Mouse (Mus musculus) hematopoietic stem cell, adult 5-6 weeks (primary cell): ENCODE measurements around the gene Sync. TPM values are rescaled to one million over a fixed set of nuclear protein-coding genes. Genes with fewer than 3 reads are reported as not detected.
A peak's percentile ranks its signal among the peaks of the same experiment; 100 is the strongest.

Experiments used
- ATAC-seq, 2 experiments: fragments of 125-278 bp in 1 of 2; replicated peaks in 1 of 2; 2 replicates each; pipeline ENCODE4 v1.8.0; 2016 to 2017; ENCODE audit warnings: inconsistent platforms in 2 of 2, mild to moderate bottlenecking in 2 of 2, moderate number of reproducible peaks in 2 of 2, low read depth in 1 of 2, moderate TSS enrichment in 1 of 2; ENCODE audit not compliant: low FRiP score in 2 of 2, poor library complexity in 2 of 2, severe bottlenecking in 2 of 2, insufficient read depth in 1 of 2, low TSS enrichment in 1 of 2
- total RNA-seq: library from RNA; stranded (forward); fragments of 172-1452, 232-1000 nt; gene quantifications from 2 replicates; pipeline ENCODE4 v1.2.3, GENCODE M21; 2017

The Sync gene
- 0.05 TPM in 1 of 2 replicates, not detected in the other for total RNA-seq

- no peak for ATAC-seq
Measured at GRCm38 (mm10) chr4:129287472-129287981, at the start of gene Sync. Gene Sync (plus strand): TSS chr4:129287617.

- no peak for ATAC-seq
Measured at GRCm38 (mm10) chr4:129237843-129238441, 49.5 kb upstream of the Sync start.

GRCm38 (mm10) chr4:129238579-129239016 lies 48.8 kb upstream of the Sync start:
- no peak for ATAC-seq

GRCm38 (mm10) chr4:129239075-129239474 lies 48.3 kb upstream of the Sync start:
- peak in 1 of 2 experiments; percentile 52; a peak in 1 of 4 replicates for ATAC-seq

GRCm38 (mm10) chr4:129241898-129242297 lies 45.5 kb upstream of the Sync start:
- no peak for ATAC-seq

GRCm38 (mm10) chr4:129242327-129242726 lies 45.1 kb upstream of the Sync start:
- no peak for ATAC-seq

- no peak for ATAC-seq
Measured at GRCm38 (mm10) chr4:129242761-129243160, 44.7 kb upstream of the Sync start.

GRCm38 (mm10) chr4:129244802-129245201 lies 42.6 kb upstream of the Sync start:
- peak; percentile 55 to 61 for ATAC-seq

- no peak for ATAC-seq
Measured at GRCm38 (mm10) chr4:129246360-129247301, 40.8 kb upstream of the Sync start.

GRCm38 (mm10) chr4:129247381-129248242 lies 39.8 kb upstream of the Sync start:
- ATAC-seq = no peak

- ATAC-seq = no peak
Measured at GRCm38 (mm10) chr4:129248243-129248767, 39.1 kb upstream of the Sync start.

- no peak for ATAC-seq
Measured at GRCm38 (mm10) chr4:129249288-129249687, 38.1 kb upstream of the Sync start.

- peak in 1 of 2 experiments; percentile 34; a peak in 1 of 4 replicates for ATAC-seq
Measured at GRCm38 (mm10) chr4:129250759-129251481, 36.5 kb upstream of the Sync start.

- ATAC-seq = peak; percentile 59 to 63
Measured at GRCm38 (mm10) chr4:129251482-129252125, 35.8 kb upstream of the Sync start.

- ATAC-seq = no peak
Measured at GRCm38 (mm10) chr4:129252492-129252891, 34.9 kb upstream of the Sync start.

GRCm38 (mm10) chr4:129254571-129254970 lies 32.8 kb upstream of the Sync start:
- ATAC-seq = no peak
